In genomic region chr1:182958824-182959223, GRCm38 (mm10) we compare ENCODE assay signal across 9 mouse cellular contexts. TPM values are rescaled to one million over a fixed set of nuclear protein-coding genes. Genes with fewer than 3 reads are reported as not detected.
DNase-seq lines count a peak whose midpoint lies in the region; ATAC-seq and TF ChIP-seq lines count a peak whose summit lies in the region.
"Had no signal": no experiment of that assay in that cellular context is flagged by ENCODE, and none has a peak within 500 bp of the region (broad histone marks: within the 10 kb centered on the region; RNA-seq: fewer than 3 reads in every experiment).

No protein-coding gene starts in this region.

- intact Hi-C loops in heart, postnatal 25 days (cut with DNase I): loop anchor here (5.0 kb wide), 1 partner anchor 302 kb away; no protein-coding TSS in a partner anchor

- no peaks in the 10 kb centered on the region for H3K9me3 ChIP-seq in heart, postnatal 0 days (replicated peaks; ENCODE audit: control insufficient read depth, low read length)
- no peaks in the 10 kb centered on the region for H3K9me3 ChIP-seq in embryonic facial prominence, embryonic 14.5 days (ENCODE audit: control insufficient read depth, low read length)
- H3K9me3 ChIP-seq in intestine, embryonic 15.5 days: no peaks in the 10 kb centered on the region
- H3K9me3 ChIP-seq in midbrain, embryonic 15.5 days: no peaks in the 10 kb centered on the region

- H3K4me2 ChIP-seq in heart, postnatal 0 days (ENCODE audit: low read depth, low read length): peak overlapping the region; percentile 80
- peak overlapping the region; percentile 62 for H3K4me2 ChIP-seq in embryonic facial prominence, embryonic 14.5 days (ENCODE audit: low read depth, low read length)
- H3K4me2 ChIP-seq in intestine, embryonic 15.5 days (replicated peaks): peak overlapping the region; percentile 80
- peak overlapping the region; percentile 71 for H3K4me2 ChIP-seq in midbrain, embryonic 15.5 days

- H3K9ac ChIP-seq in heart, postnatal 0 days (replicated peaks; ENCODE audit: low read depth, low read length): no peak overlapping the region
- no peak overlapping the region for H3K9ac ChIP-seq in embryonic facial prominence, embryonic 14.5 days (ENCODE audit: low read depth, low read length)
- H3K9ac ChIP-seq in intestine, embryonic 15.5 days: no peak overlapping the region
- no peak overlapping the region for H3K9ac ChIP-seq in midbrain, embryonic 15.5 days

- H3K27me3 ChIP-seq in heart, postnatal 0 days (ENCODE audit: control insufficient read depth, insufficient read depth, low read length): no peaks in the 10 kb centered on the region
- H3K27me3 ChIP-seq in embryonic facial prominence, embryonic 14.5 days (replicated peaks; ENCODE audit: control insufficient read depth, insufficient read depth, low read length): no peaks in the 10 kb centered on the region
- H3K27me3 ChIP-seq in intestine, embryonic 15.5 days (replicated peaks): no peaks in the 10 kb centered on the region
- H3K27me3 ChIP-seq in midbrain, embryonic 15.5 days (replicated peaks): no peaks in the 10 kb centered on the region

- peaks cover 12% of the 10 kb centered on the region for H3K4me1 ChIP-seq in heart, postnatal 0 days (ENCODE audit: control insufficient read depth, insufficient read depth)
- H3K4me1 ChIP-seq in embryonic facial prominence, embryonic 14.5 days (ENCODE audit: control insufficient read depth, insufficient read depth, low read length): peaks cover 22% of the 10 kb centered on the region
- H3K4me1 ChIP-seq in intestine, embryonic 15.5 days (replicated peaks): peaks cover 27% of the 10 kb centered on the region
- peaks cover 37% of the 10 kb centered on the region for H3K4me1 ChIP-seq in midbrain, embryonic 15.5 days

- no peak for DNase-seq in heart, postnatal 0 days (ENCODE audit: low spot score)
- no peak for DNase-seq in heart, postnatal 25 days (ENCODE audit: low spot score)
- no peak for DNase-seq in embryonic facial prominence, embryonic 14.5 days (ENCODE audit: low spot score)
- DNase-seq in layer of hippocampus, postnatal 10 days (ENCODE audit: low spot score in 2 of 2): no peak
- no peak for DNase-seq in urinary bladder, postnatal 14 days (ENCODE audit: low spot score)
- no peak for DNase-seq in spleen, postnatal 36 days (ENCODE audit: low spot score in 2 of 2)
- DNase-seq: cerebellum, postnatal 36 days had no signal

- no peak for ATAC-seq in heart, postnatal 0 days (ENCODE audit: insufficient read depth, low read depth)
- no peak for ATAC-seq in embryonic facial prominence, embryonic 14.5 days (ENCODE audit: low read depth)
- no peak for ATAC-seq in intestine, embryonic 15.5 days
- ATAC-seq in midbrain, embryonic 15.5 days (replicated peaks): no peak

- peak overlapping the region; percentile 52; the same call in 1 of the 2 replicates for H3K4me3 ChIP-seq in heart, postnatal 0 days (ENCODE audit: low read depth, low read length)
- no peak overlapping the region for H3K4me3 ChIP-seq in embryonic facial prominence, embryonic 14.5 days (ENCODE audit: low read depth, low read length)
- H3K4me3 ChIP-seq in intestine, embryonic 15.5 days (replicated peaks): peak overlapping the region; percentile 35; the same call in 1 of the 2 replicates
- H3K4me3 ChIP-seq in midbrain, embryonic 15.5 days: no peak overlapping the region

- no peaks in the 10 kb centered on the region for H3K36me3 ChIP-seq in heart, postnatal 0 days (replicated peaks; ENCODE audit: control insufficient read depth, insufficient read depth, low read length)
- no peaks in the 10 kb centered on the region for H3K36me3 ChIP-seq in embryonic facial prominence, embryonic 14.5 days (ENCODE audit: control insufficient read depth, insufficient read depth, low read length)
- H3K36me3 ChIP-seq in intestine, embryonic 15.5 days: no peaks in the 10 kb centered on the region
- H3K36me3 ChIP-seq in midbrain, embryonic 15.5 days (replicated peaks): no peaks in the 10 kb centered on the region

- TF ChIP-seq EP300 in heart, postnatal 0 days (IDR thresholded peaks at IDR 0.05; ENCODE audit: low read depth): no peak

- peak overlapping the region; percentile 70; the same call in 1 of the 2 replicates for H3K27ac ChIP-seq in heart, postnatal 0 days (ENCODE audit: low read depth)
- no peak overlapping the region for H3K27ac ChIP-seq in embryonic facial prominence, embryonic 14.5 days (replicated peaks; ENCODE audit: low read depth, low read length)
- H3K27ac ChIP-seq in intestine, embryonic 15.5 days: peak overlapping the region; percentile 71
- no peak overlapping the region for H3K27ac ChIP-seq in midbrain, embryonic 15.5 days

- no peak for TF ChIP-seq CTCF in heart, postnatal 0 days (IDR thresholded peaks at IDR 0.05; ENCODE audit: low read depth)

- WGBS in heart, postnatal 0 days: 58% methylated on average over 3 of the region's 3 CpGs
- 38% methylated on average over 3 of the region's 3 CpGs for WGBS in embryonic facial prominence, embryonic 14.5 days
- 40% methylated on average over 3 of the region's 3 CpGs for WGBS in intestine, embryonic 15.5 days
- WGBS in midbrain, embryonic 15.5 days: 40% methylated on average over 3 of the region's 3 CpGs

RNA-seq across cellular contexts. Expression of gene Tlr5, which starts 4.2 kb away (rescaled TPM):
- total RNA-seq in heart, postnatal 0 days (2014; rRNA removed; ENCODE audit: low replicate concordance): 1.3 and 1.5 TPM in 2 replicates
- 0.74 and 0.92 TPM in 2 replicates for polyA plus RNA-seq in heart, postnatal 0 days (2015; fragmentation: Nextera tagmentation; extraction: Ambion mirVana)
- 1 to 10 TPM; 1.2 to 1.3 TPM for total RNA-seq in heart, postnatal 25 days (2021)
- polyA plus RNA-seq in embryonic facial prominence, embryonic 14.5 days (2014; fragmentation: Nextera tagmentation; extraction: Ambion mirVana): 2.4 TPM in 2 replicates
- 4.0 and 4.4 TPM in 2 replicates for polyA plus RNA-seq in intestine, embryonic 15.5 days (2015; fragmentation: Nextera tagmentation; extraction: Ambion mirVana)
- polyA plus RNA-seq in midbrain, embryonic 15.5 days (2015; fragmentation: Nextera tagmentation; extraction: Ambion mirVana): 0.17 and 0.45 TPM in 2 replicates
- total RNA-seq in layer of hippocampus, postnatal 10 days (2021): under 1 TPM; 0.67 to 0.69 TPM

Comparison
In these comparisons a context has a peak if more than half of its experiments do, and no peak if none do; other contexts are left out.
1. H3K27ac ChIP-seq: peak in heart, postnatal 0 days (single experiment) and intestine, embryonic 15.5 days (single experiment); none in embryonic facial prominence, embryonic 14.5 days (single experiment) and midbrain, embryonic 15.5 days (single experiment).
2. H3K4me3 ChIP-seq: peak in heart, postnatal 0 days (single experiment) and intestine, embryonic 15.5 days (single experiment); none in embryonic facial prominence, embryonic 14.5 days (single experiment) and midbrain, embryonic 15.5 days (single experiment).
3. Peak in every context shown above with its lines, with median percentiles within 50 percentile points of each other: H3K4me2 ChIP-seq.